Mouse (Mus musculus) intestine, embryonic 16.5 days (tissue): ENCODE data around the gene Cst7. TPM values are rescaled to one million over a fixed set of nuclear protein-coding genes. Genes with fewer than 3 reads are reported as not detected.

ENCODE experiments used
- ATAC-seq: fragments of 200-750 bp; cut with Nextera tagmentation; 2 replicates; pipeline ENCODE4 v1.8.0; 2017; ENCODE audit warnings: moderate TSS enrichment, moderate library complexity
- H3K27ac ChIP-seq: fragments of 300-500 bp; sonication (generic); 2 replicates; pipeline ENCODE4 v1.5.1; 2014; ENCODE audit warnings: mild to moderate bottlenecking, low read length
- H3K27me3 ChIP-seq: fragments of 300-500 bp; sonication (generic); replicated peaks from 2 replicates; pipeline ENCODE4 v1.6.1; 2014; ENCODE audit warnings: low read length, control low read depth, mixed read lengths; ENCODE audit not compliant: control insufficient read depth, insufficient read depth
- H3K36me3 ChIP-seq: fragments of 300-500 bp; sonication (generic); 2 replicates; pipeline ENCODE4 v1.6.1; 2014; ENCODE audit warnings: low read length, control low read depth; ENCODE audit not compliant: control insufficient read depth, insufficient read depth
- H3K4me1 ChIP-seq: fragments of 300-500 bp; sonication (generic); 2 replicates; pipeline ENCODE4 v1.6.1; 2014; ENCODE audit warnings: low read length, control low read depth, mixed read lengths; ENCODE audit not compliant: control insufficient read depth, insufficient read depth
- H3K4me2 ChIP-seq: fragments of 300-500 bp; sonication (generic); 2 replicates; pipeline ENCODE4 v1.6.1; 2014; ENCODE audit warnings: low read depth, low read length, control low read depth
- H3K4me3 ChIP-seq: fragments of 300-500 bp; sonication (generic); 2 replicates; pipeline ENCODE4 v1.5.1; 2014; ENCODE audit warnings: mild to moderate bottlenecking, low read length
- H3K9ac ChIP-seq: fragments of 300-500 bp; sonication (generic); 2 replicates; pipeline ENCODE4 v1.6.1; 2014; ENCODE audit warnings: low read depth, low read length
- H3K9me3 ChIP-seq: fragments of 300-500 bp; sonication (generic); 2 replicates; pipeline ENCODE4 v1.6.1; 2016; ENCODE audit warnings: low read length, control low read depth; ENCODE audit not compliant: control insufficient read depth
- WGBS: fragments of 180-500 bp; shearing (Covaris S2); extraction: QIAGEN DNeasy Blood & Tissue Kit; methylation state at CpG from one replicate; pipeline ENCODE4 v1.1.7; 2014; 5-methylcytosine and 5-hydroxymethylcytosine counted together
- polyA plus RNA-seq: library from polyadenylated mRNA; unstranded; fragments of >200 nt; fragmentation: Nextera tagmentation; extraction: Ambion mirVana; gene quantifications from 2 replicates; pipeline ENCODE4 v1.2.1, GENCODE M21; 2015

Cst7 gene
- polyA plus RNA-seq, 1 experiment from 2014 or later, result 0.67 TPM

- H3K36me3 ChIP-seq, result peaks cover 10% of the 10 kb centered on the region; the same call in 1 of the 2 replicates
- WGBS, result 84% methylated on average over 11 of the region's 11 CpGs
- no peak overlapping the region for H3K4me2 ChIP-seq
- no peak overlapping the region for H3K27ac ChIP-seq
- no peak for ATAC-seq
- H3K4me3 ChIP-seq, result no peak overlapping the region
- H3K9ac ChIP-seq, result no peak overlapping the region
- no peaks in the 10 kb centered on the region for H3K4me1 ChIP-seq
- no peaks in the 10 kb centered on the region for H3K9me3 ChIP-seq
- no peaks in the 10 kb centered on the region for H3K27me3 ChIP-seq
These were observed 18.9 kb downstream of the Cst7 start for GRCm38 (mm10) chr2:150589076-150589475.

- Histone ChIP-seq H3K36me3 (peaks cover 6% of the 10 kb centered on the region; the same call in 1 of the 2 replicates), H3K4me2 (no peak overlapping the region), H3K27me3 (no peaks in the 10 kb centered on the region), H3K4me1 (no peaks in the 10 kb centered on the region), H3K27ac (no peak overlapping the region), H3K9me3 (no peaks in the 10 kb centered on the region), H3K9ac (no peak overlapping the region), H3K4me3 (no peak overlapping the region)
- no peak for ATAC-seq
- 88% methylated on average over 3 of the region's 3 CpGs for WGBS
These were observed 25.4 kb downstream of the Cst7 start for GRCm38 (mm10) chr2:150595411-150596190.

GRCm38 (mm10) chr2:150600263-150600662, 30.0 kb downstream of the Cst7 start:
- no peak for ATAC-seq
- Histone ChIP-seq H3K27ac (no peak overlapping the region), H3K27me3 (no peaks in the 10 kb centered on the region), H3K36me3 (no peaks in the 10 kb centered on the region), H3K9ac (no peak overlapping the region), H3K4me2 (no peak overlapping the region), H3K4me3 (no peak overlapping the region), H3K9me3 (no peaks in the 10 kb centered on the region), H3K4me1 (no peaks in the 10 kb centered on the region)
- 92% methylated on average over 2 of the region's 2 CpGs for WGBS

DNA sequence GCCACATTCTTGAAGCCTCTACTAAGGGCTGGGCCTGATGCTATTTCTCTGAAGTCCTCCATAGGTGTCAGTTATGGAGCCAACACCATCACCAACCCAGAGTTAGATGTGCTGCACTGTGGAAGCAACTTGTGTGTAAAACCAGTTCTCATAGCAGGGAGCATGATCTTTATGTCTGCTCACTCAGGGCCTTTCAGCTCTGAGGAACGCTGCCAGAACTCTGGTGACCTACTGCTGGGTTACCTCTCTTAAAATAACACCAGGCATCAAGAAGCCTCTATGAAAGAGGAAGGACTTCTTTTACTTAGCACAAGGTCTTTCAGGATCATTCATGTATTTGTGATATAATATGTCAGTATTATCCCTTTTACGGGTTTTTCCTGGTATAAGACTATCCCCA, 32.0 kb downstream of the Cst7 start:
- H3K36me3 ChIP-seq, result no peaks in the 10 kb centered on the region
- H3K27ac ChIP-seq, result no peak overlapping the region
- no peak overlapping the region for H3K4me2 ChIP-seq
- H3K9me3 ChIP-seq, result no peaks in the 10 kb centered on the region
- 84% methylated on average over 2 of the region's 2 CpGs for WGBS
- H3K4me3 ChIP-seq, result no peak overlapping the region
- H3K4me1 ChIP-seq, result peaks cover under 1% of the 10 kb centered on the region; the same call in 1 of the 2 replicates
- no peak overlapping the region for H3K9ac ChIP-seq
- no peaks in the 10 kb centered on the region for H3K27me3 ChIP-seq
- no peak for ATAC-seq

- no peak overlapping the region for H3K4me3 ChIP-seq
- no peak for ATAC-seq
- H3K9me3 ChIP-seq, result no peaks in the 10 kb centered on the region
- peaks cover 2% of the 10 kb centered on the region; the same call in 1 of the 2 replicates for H3K4me1 ChIP-seq
- WGBS, result 75% methylated on average over 2 of the region's 2 CpGs
- no peak overlapping the region for H3K4me2 ChIP-seq
- no peaks in the 10 kb centered on the region for H3K36me3 ChIP-seq
- H3K27me3 ChIP-seq, result no peaks in the 10 kb centered on the region
- H3K27ac ChIP-seq, result no peak overlapping the region
- H3K9ac ChIP-seq, result no peak overlapping the region
These were observed 34.6 kb downstream of the Cst7 start for GRCm38 (mm10) chr2:150604802-150605201.

- WGBS, result 68% methylated on average over 1 of the region's 1 CpGs
- 0 out of 2 replicates have a peak overlapping the region, but pooled peaks have one; percentile 16 for H3K4me2 ChIP-seq
- no peaks in the 10 kb centered on the region for H3K36me3 ChIP-seq
- no peaks in the 10 kb centered on the region for H3K27me3 ChIP-seq
- no peak overlapping the region for H3K27ac ChIP-seq
- no peak overlapping the region for H3K4me3 ChIP-seq
- no peak for ATAC-seq
- no peak overlapping the region for H3K9ac ChIP-seq
- peaks cover 2% of the 10 kb centered on the region; the same call in 1 of the 2 replicates for H3K4me1 ChIP-seq
- no peaks in the 10 kb centered on the region for H3K9me3 ChIP-seq
These were observed 36.9 kb downstream of the Cst7 start for GRCm38 (mm10) chr2:150607086-150607485.

GRCm38 (mm10) chr2:150608087-150608799, 38.0 kb downstream of the Cst7 start, which contains the start of gene Apmap:
TSS of gene Apmap (minus strand) at chr2:150608567.
- under 1% methylated on average over 42 of the region's 42 CpGs for WGBS
- Histone ChIP-seq H3K27me3 (no peaks in the 10 kb centered on the region), H3K9ac (peak within 1 kb of the TSS; percentile 89), H3K4me3 (peak within 1 kb of the TSS; percentile 93), H3K4me1 (peaks cover 2% of the 10 kb centered on the region; the same call in 1 of the 2 replicates), H3K9me3 (no peaks in the 10 kb centered on the region), H3K36me3 (no peaks in the 10 kb centered on the region), H3K4me2 (peak within 1 kb of the TSS; percentile 70), H3K27ac (no peak within 1 kb of the TSS)
- peak; percentile 98 for ATAC-seq

DNA sequence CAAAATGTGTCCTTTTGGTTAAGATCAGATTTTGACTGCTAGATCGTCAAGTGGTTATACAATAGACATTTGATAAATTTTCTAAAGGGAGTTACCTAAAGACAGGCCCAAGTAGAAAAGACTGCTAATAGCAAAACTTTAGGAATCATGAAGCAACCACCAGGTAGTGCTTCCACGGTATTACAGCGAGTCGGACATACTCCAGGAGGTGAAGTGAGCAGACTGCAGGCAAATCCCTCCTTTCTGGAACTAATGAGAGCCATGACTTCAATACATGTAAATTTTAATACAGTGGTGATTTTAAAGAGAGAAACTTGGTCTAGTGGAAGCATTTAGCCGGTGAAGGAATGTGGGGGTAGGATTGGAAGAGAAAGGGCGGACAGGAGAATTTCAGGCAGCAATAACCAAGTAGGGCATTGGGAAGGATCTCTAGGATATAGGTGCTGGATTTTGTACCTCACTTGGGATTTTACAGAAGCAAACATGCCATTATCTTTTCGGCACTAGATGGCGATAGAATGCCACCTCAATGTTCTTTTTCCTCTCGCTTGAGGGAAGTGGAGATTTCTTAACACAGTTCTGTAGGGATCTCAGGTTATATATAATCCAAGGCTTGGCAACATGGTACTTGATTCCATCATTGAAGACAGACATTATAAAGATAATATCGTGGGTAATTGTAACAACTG, 38.8 kb downstream of the Cst7 start:
- WGBS, result 1% methylated on average over 10 of the region's 10 CpGs
- Histone ChIP-seq H3K4me2 (peak overlapping the region; percentile 70), H3K9ac (peak overlapping the region; percentile 89; the same call in 1 of the 2 replicates), H3K27me3 (no peaks in the 10 kb centered on the region), H3K4me3 (peak overlapping the region; percentile 93), H3K27ac (no peak overlapping the region), H3K4me1 (peaks cover 2% of the 10 kb centered on the region; the same call in 1 of the 2 replicates), H3K36me3 (no peaks in the 10 kb centered on the region), H3K9me3 (no peaks in the 10 kb centered on the region)
- peak; percentile 74 for ATAC-seq

GRCm38 (mm10) chr2:150610097-150610496, 39.9 kb downstream of the Cst7 start:
- peaks cover 2% of the 10 kb centered on the region; the same call in 1 of the 2 replicates for H3K4me1 ChIP-seq
- WGBS, result 68% methylated on average over 3 of the region's 3 CpGs
- H3K9me3 ChIP-seq, result no peaks in the 10 kb centered on the region
- H3K27me3 ChIP-seq, result no peaks in the 10 kb centered on the region
- H3K36me3 ChIP-seq, result no peaks in the 10 kb centered on the region
- no peak overlapping the region for H3K4me2 ChIP-seq
- no peak overlapping the region for H3K9ac ChIP-seq
- ATAC-seq, result no peak
- no peak overlapping the region for H3K27ac ChIP-seq
- H3K4me3 ChIP-seq, result no peak overlapping the region
